Mouse (Mus musculus) heart, adult 2 months (tissue): ENCODE results near the gene Atg2a.

Experiments used
- CTCF ChIP-seq: fragments of 200-600 bp; IDR thresholded peaks from 2 replicates; pipeline ENCODE4 v1.8.1; 2022; ENCODE audit warnings: antibody characterized with exemption, mild to moderate bottlenecking, moderate library complexity
- EP300 ChIP-seq: fragments of 200-500 bp; IDR thresholded peaks from 2 replicates; pipeline ENCODE4 v1.6.1; 2011; ENCODE audit warnings: low read depth, low read length, control low read depth; ENCODE audit not compliant: insufficient read depth
- POLR2A ChIP-seq: fragments of 200-500 bp; IDR thresholded peaks from 2 replicates; pipeline ENCODE4 v1.6.1; 2011; ENCODE audit warnings: mild to moderate bottlenecking, low read depth, low read length, control low read depth; ENCODE audit not compliant: insufficient read depth

GRCm38 (mm10) chr19:6277661-6278438 lies 36.4 kb downstream of the Atg2a start:
- no peak for TF ChIP-seq CTCF
- TF ChIP-seq EP300, result peak; percentile 85
- TF ChIP-seq POLR2A, result peak; percentile 96
